Mouse (Mus musculus) right cerebral cortex, postnatal 14 days (tissue): ENCODE measurements at regions not wholly inside any gene's neighbourhood (a gene's known extent, or its start where the extent isn't known, plus 50 kb on each side); places are given as distances from the start of the nearest gene placed in this dataset.

Source experiments
- DNase-seq: peaks from one replicate; pipeline ENCODE4 v3.0.0; 2022

GRCm38 (mm10) chr3:8001027-8001426 lies 1380.8 kb upstream of the 1700008P02Rik start:
- no peak for DNase-seq

- DNase-seq: no peak
These were observed 1372.1 kb upstream of the 1700008P02Rik start for GRCm38 (mm10) chr3:7992322-7992721.

- DNase-seq: no peak
These were observed 1353.0 kb upstream of the 1700008P02Rik start for GRCm38 (mm10) chr3:7973287-7973686.

GRCm38 (mm10) chr3:7953911-7954310 lies 1333.7 kb upstream of the 1700008P02Rik start:
- no peak for DNase-seq

GRCm38 (mm10) chr3:7943646-7944381 lies 1323.6 kb upstream of the 1700008P02Rik start:
- no peak for DNase-seq
